Mouse (Mus musculus): ENCODE data around the gene Med12l. TPM values are rescaled to one million over a fixed set of nuclear protein-coding genes. Genes with fewer than 3 reads are reported as not detected.

Gene Med12l
- total RNA-seq (2014; rRNA removed) (1.4 and 1.5 TPM in 2 replicates), polyA plus RNA-seq (2012; rRNA removed) (0.87 and 1.4 TPM in 2 replicates)

- H3K36me3 ChIP-seq (ENCODE audit: control insufficient read depth, insufficient read depth, low read length) = no peaks in the 10 kb centered on the region
- DNase-seq (ENCODE audit: extremely low read depth, low read depth, low spot score) = peak; percentile 18
- no peak within 1 kb of the TSS for H3K27ac ChIP-seq (replicated peaks; ENCODE audit: insufficient read depth, low read depth, low read length)
- H3K27me3 ChIP-seq (ENCODE audit: control insufficient read depth, insufficient read depth, low read length) = peaks cover 8% of the 10 kb centered on the region; the same call in 1 of the 2 replicates
- peaks cover 3% of the 10 kb centered on the region; the same call in 1 of the 2 replicates for H3K4me1 ChIP-seq (ENCODE audit: control insufficient read depth, insufficient read depth, low read length)
- H3K9ac ChIP-seq (ENCODE audit: low read depth, low read length) = peak within 1 kb of the TSS; percentile 51
- no peaks in the 10 kb centered on the region for H3K79me2 ChIP-seq (ENCODE audit: control insufficient read depth, insufficient read depth, low read length)
- H3K4me3 ChIP-seq (ENCODE audit: insufficient read depth, low read depth, low read length) = peak within 1 kb of the TSS; percentile 68
- TF ChIP-seq CTCF (IDR thresholded peaks at IDR 0.05; ENCODE audit: low read depth, low read length) (0 out of 2 replicates have a peak, but pooled peaks have one; percentile 3), POLR2A (IDR thresholded peaks at IDR 0.05; ENCODE audit: extremely low read depth, insufficient read depth, low read length) (no peak)
- 1% methylated on average over 68 of the region's 69 CpGs for WGBS
Measured at GRCm38 (mm10) chr3:59005271-59005995, at the start of gene Med12l. Med12l (plus strand) TSS chr3:59005825.

- H3K4me3 ChIP-seq (ENCODE audit: insufficient read depth, low read depth, low read length) = no peak overlapping the region
- TF ChIP-seq POLR2A (IDR thresholded peaks at IDR 0.05; ENCODE audit: extremely low read depth, insufficient read depth, low read length) = no peak
- no peak for TF ChIP-seq CTCF (IDR thresholded peaks at IDR 0.05; ENCODE audit: low read depth, low read length)
- no peak for DNase-seq (ENCODE audit: extremely low read depth, low read depth, low spot score)
- H3K27ac ChIP-seq (replicated peaks; ENCODE audit: insufficient read depth, low read depth, low read length) = no peak overlapping the region
- H3K4me1 ChIP-seq (ENCODE audit: control insufficient read depth, insufficient read depth, low read length) = no peaks in the 10 kb centered on the region
- no peaks in the 10 kb centered on the region for H3K79me2 ChIP-seq (ENCODE audit: control insufficient read depth, insufficient read depth, low read length)
- no peaks in the 10 kb centered on the region for H3K27me3 ChIP-seq (ENCODE audit: control insufficient read depth, insufficient read depth, low read length)
- WGBS = 93% methylated on average over 1 of the region's 1 CpGs
- H3K9ac ChIP-seq (ENCODE audit: low read depth, low read length) = no peak overlapping the region
- no peaks in the 10 kb centered on the region for H3K36me3 ChIP-seq (ENCODE audit: control insufficient read depth, insufficient read depth, low read length)
Measured at GRCm38 (mm10) chr3:58961166-58961565, 44.5 kb upstream of the Med12l start.

GRCm38 (mm10) chr3:58977413-58977812 is 28.2 kb upstream of the Med12l start:
- no peak for DNase-seq (ENCODE audit: extremely low read depth, low read depth, low spot score)
- no peaks in the 10 kb centered on the region for H3K79me2 ChIP-seq (ENCODE audit: control insufficient read depth, insufficient read depth, low read length)
- TF ChIP-seq CTCF (IDR thresholded peaks at IDR 0.05; ENCODE audit: low read depth, low read length) (no peak), POLR2A (IDR thresholded peaks at IDR 0.05; ENCODE audit: extremely low read depth, insufficient read depth, low read length) (no peak)
- H3K36me3 ChIP-seq (ENCODE audit: control insufficient read depth, insufficient read depth, low read length) = no peaks in the 10 kb centered on the region
- no peak overlapping the region for H3K27ac ChIP-seq (replicated peaks; ENCODE audit: insufficient read depth, low read depth, low read length)
- no peaks in the 10 kb centered on the region for H3K27me3 ChIP-seq (ENCODE audit: control insufficient read depth, insufficient read depth, low read length)
- H3K4me1 ChIP-seq (ENCODE audit: control insufficient read depth, insufficient read depth, low read length) = peaks cover 2% of the 10 kb centered on the region; the same call in 1 of the 2 replicates
- no peak overlapping the region for H3K4me3 ChIP-seq (ENCODE audit: insufficient read depth, low read depth, low read length)
- no peak overlapping the region for H3K9ac ChIP-seq (ENCODE audit: low read depth, low read length)
- 46% methylated on average over 1 of the region's 1 CpGs for WGBS

- no peak overlapping the region for H3K27ac ChIP-seq (replicated peaks; ENCODE audit: insufficient read depth, low read depth, low read length)
- H3K27me3 ChIP-seq (ENCODE audit: control insufficient read depth, insufficient read depth, low read length) = no peaks in the 10 kb centered on the region
- H3K4me3 ChIP-seq (ENCODE audit: insufficient read depth, low read depth, low read length) = no peak overlapping the region
- TF ChIP-seq CTCF (IDR thresholded peaks at IDR 0.05; ENCODE audit: low read depth, low read length) (no peak), POLR2A (IDR thresholded peaks at IDR 0.05; ENCODE audit: extremely low read depth, insufficient read depth, low read length) (no peak)
- H3K4me1 ChIP-seq (ENCODE audit: control insufficient read depth, insufficient read depth, low read length) = peaks cover 2% of the 10 kb centered on the region; the same call in 1 of the 2 replicates
- H3K36me3 ChIP-seq (ENCODE audit: control insufficient read depth, insufficient read depth, low read length) = no peaks in the 10 kb centered on the region
- WGBS = 83% methylated on average over 7 of the region's 7 CpGs
- no peaks in the 10 kb centered on the region for H3K79me2 ChIP-seq (ENCODE audit: control insufficient read depth, insufficient read depth, low read length)
- H3K9ac ChIP-seq (ENCODE audit: low read depth, low read length) = no peak overlapping the region
- DNase-seq (ENCODE audit: extremely low read depth, low read depth, low spot score) = no peak
Measured at GRCm38 (mm10) chr3:58977906-58978622, 27.6 kb upstream of the Med12l start.

- H3K4me1 ChIP-seq (ENCODE audit: control insufficient read depth, insufficient read depth, low read length) = peaks cover 2% of the 10 kb centered on the region; the same call in 1 of the 2 replicates
- DNase-seq (ENCODE audit: extremely low read depth, low read depth, low spot score) = peak; percentile 94
Measured at GRCm38 (mm10) chr3:58980579-58980978, 25.0 kb upstream of the Med12l start.

More at GRCm38 (mm10) chr3:58980579-58980978, 25.0 kb upstream of the Med12l start:
- H3K79me2 ChIP-seq (ENCODE audit: control insufficient read depth, insufficient read depth, low read length) = no peaks in the 10 kb centered on the region
- no peak overlapping the region for H3K4me3 ChIP-seq (ENCODE audit: insufficient read depth, low read depth, low read length)
- 13% methylated on average over 4 of the region's 4 CpGs for WGBS
- no peak for TF ChIP-seq POLR2A (IDR thresholded peaks at IDR 0.05; ENCODE audit: extremely low read depth, insufficient read depth, low read length)
- TF ChIP-seq CTCF (IDR thresholded peaks at IDR 0.05; ENCODE audit: low read depth, low read length) = no peak
- no peak overlapping the region for H3K9ac ChIP-seq (ENCODE audit: low read depth, low read length)
- H3K36me3 ChIP-seq (ENCODE audit: control insufficient read depth, insufficient read depth, low read length) = no peaks in the 10 kb centered on the region
- no peak overlapping the region for H3K27ac ChIP-seq (replicated peaks; ENCODE audit: insufficient read depth, low read depth, low read length)
- H3K27me3 ChIP-seq (ENCODE audit: control insufficient read depth, insufficient read depth, low read length) = no peaks in the 10 kb centered on the region

All from liver, adult 2 months (tissue).